Mouse (Mus musculus): Measurements from ENCODE around the gene Irx2.

DNA sequence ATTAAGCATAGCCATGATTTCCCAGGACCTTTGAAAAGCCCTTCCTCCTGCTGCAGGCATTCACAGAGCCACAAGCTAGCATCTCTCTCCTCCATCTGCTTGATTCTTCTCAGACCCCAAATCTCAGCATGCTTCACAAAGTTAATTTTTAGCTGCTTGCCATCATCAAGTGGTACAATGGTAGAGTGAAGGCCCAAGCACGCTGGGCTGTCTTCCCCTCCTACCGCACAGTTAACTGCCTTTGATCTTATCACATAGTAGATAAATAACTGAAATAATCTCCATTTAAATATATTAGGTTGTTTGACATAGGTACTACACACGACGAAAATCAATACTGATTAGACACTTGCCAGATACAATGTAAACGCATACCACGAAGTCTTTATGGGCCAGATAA lies 35.3 kb upstream of the Irx2 start:
- TF ChIP-seq GATA1 (IDR thresholded peaks at IDR 0.05; ENCODE audit: borderline replicate concordance, low read length), result no peak
- no peak for TF ChIP-seq FLI1 (IDR thresholded peaks at IDR 0.05; ENCODE audit: low read length)
